Mouse (Mus musculus): ENCODE results near the gene Pafah2. TPM values are rescaled to one million over a fixed set of nuclear protein-coding genes. Genes with fewer than 3 reads are reported as not detected.
A peak's percentile ranks its signal among the peaks of the same experiment; 100 is the strongest.

Pafah2 gene
- polyA plus RNA-seq (2012; rRNA removed), result 96.9 and 102 TPM in 2 replicates

- no peak for TF ChIP-seq POLR2A (IDR thresholded peaks at IDR 0.05; ENCODE audit: low read depth, low read length)
- TF ChIP-seq CTCF (conservative IDR thresholded peaks at IDR 0.05; ENCODE audit: insufficient read depth, insufficient read length, low read depth, low read length), result peak; percentile 99; the same call in 1 of the 2 replicates
- peak within 1 kb of the TSS; percentile 89 for H3K27ac ChIP-seq (ENCODE audit: insufficient read depth, low read depth, low read length)
- no peaks in the 10 kb centered on the region for H3K27me3 ChIP-seq (replicated peaks; ENCODE audit: control insufficient read depth, insufficient read depth, low read length)
- H3K36me3 ChIP-seq (ENCODE audit: control insufficient read depth, insufficient read depth, low read length), result no peaks in the 10 kb centered on the region
- H3K4me1 ChIP-seq (ENCODE audit: control insufficient read depth, insufficient read depth, low read length), result peaks cover 9% of the 10 kb centered on the region
- H3K4me3 ChIP-seq (ENCODE audit: insufficient read depth, low read depth, low read length), result peak within 1 kb of the TSS; percentile 56
- under 1% methylated on average over 31 of the region's 31 CpGs for whole genome bisulfite sequencing
- peak; percentile 99 for DNase-seq
Measured at GRCm38 (mm10) chr4:134395977-134396825, at the start of gene Pafah2. TSS of gene Pafah2 (plus strand) at chr4:134396320.

- no peak overlapping the region for H3K27ac ChIP-seq (ENCODE audit: insufficient read depth, low read depth, low read length)
- peaks cover 12% of the 10 kb centered on the region for H3K4me1 ChIP-seq (ENCODE audit: control insufficient read depth, insufficient read depth, low read length)
- DNase-seq, result peak; percentile 91
- H3K4me3 ChIP-seq (ENCODE audit: insufficient read depth, low read depth, low read length), result no peak overlapping the region
- 46% methylated on average over 11 of the region's 11 CpGs for WGBS
- TF ChIP-seq POLR2A (IDR thresholded peaks at IDR 0.05; ENCODE audit: low read depth, low read length) (no peak), CTCF (conservative IDR thresholded peaks at IDR 0.05; ENCODE audit: insufficient read depth, insufficient read length, low read depth, low read length) (no peak)
- H3K27me3 ChIP-seq (replicated peaks; ENCODE audit: control insufficient read depth, insufficient read depth, low read length), result no peaks in the 10 kb centered on the region
- H3K36me3 ChIP-seq (ENCODE audit: control insufficient read depth, insufficient read depth, low read length), result no peaks in the 10 kb centered on the region
Measured at GRCm38 (mm10) chr4:134348078-134348477, 48.0 kb upstream of the Pafah2 start.

- H3K27ac ChIP-seq (ENCODE audit: insufficient read depth, low read depth, low read length), result no peak overlapping the region
- H3K4me1 ChIP-seq (ENCODE audit: control insufficient read depth, insufficient read depth, low read length), result peaks cover 12% of the 10 kb centered on the region
- no peak for DNase-seq
- no peaks in the 10 kb centered on the region for H3K36me3 ChIP-seq (ENCODE audit: control insufficient read depth, insufficient read depth, low read length)
- H3K4me3 ChIP-seq (ENCODE audit: insufficient read depth, low read depth, low read length), result no peak overlapping the region
- no peak for TF ChIP-seq POLR2A (IDR thresholded peaks at IDR 0.05; ENCODE audit: low read depth, low read length)
- H3K27me3 ChIP-seq (replicated peaks; ENCODE audit: control insufficient read depth, insufficient read depth, low read length), result no peaks in the 10 kb centered on the region
- WGBS, result 72% methylated on average over 5 of the region's 5 CpGs
Measured at GRCm38 (mm10) chr4:134348545-134348944, 47.6 kb upstream of the Pafah2 start.

GRCm38 (mm10) chr4:134349829-134350228 is 46.3 kb upstream of the Pafah2 start:
- WGBS, result 96% methylated on average over 7 of the region's 7 CpGs
- no peak overlapping the region for H3K27ac ChIP-seq (ENCODE audit: insufficient read depth, low read depth, low read length)
- no peaks in the 10 kb centered on the region for H3K27me3 ChIP-seq (replicated peaks; ENCODE audit: control insufficient read depth, insufficient read depth, low read length)

DNA sequence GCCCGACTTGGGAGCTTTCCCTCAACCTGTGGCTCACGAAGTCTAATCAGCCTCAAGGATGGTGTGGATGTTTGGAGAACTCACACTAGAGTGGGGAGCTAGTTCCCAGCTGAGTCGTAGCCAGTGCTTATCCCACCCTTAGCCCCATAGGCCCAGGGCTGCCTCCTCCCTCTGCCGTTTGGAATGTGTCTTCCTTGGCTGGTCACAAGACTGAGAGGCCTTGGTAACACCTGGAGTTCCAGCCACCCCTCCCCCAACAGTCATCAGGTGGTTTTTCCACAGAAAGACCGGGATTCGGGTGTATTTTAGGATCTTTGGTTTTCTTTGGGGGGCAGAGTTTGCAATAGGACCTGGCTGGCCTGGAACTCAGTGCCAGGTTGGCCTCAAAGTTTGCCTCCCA is 45.5 kb upstream of the Pafah2 start:
- no peak for TF ChIP-seq POLR2A (IDR thresholded peaks at IDR 0.05; ENCODE audit: low read depth, low read length)
- no peak for TF ChIP-seq CTCF (conservative IDR thresholded peaks at IDR 0.05; ENCODE audit: insufficient read depth, insufficient read length, low read depth, low read length)
- 80% methylated on average over 6 of the region's 6 CpGs for WGBS
- H3K4me1 ChIP-seq (ENCODE audit: control insufficient read depth, insufficient read depth, low read length), result peaks cover 16% of the 10 kb centered on the region
- no peaks in the 10 kb centered on the region for H3K36me3 ChIP-seq (ENCODE audit: control insufficient read depth, insufficient read depth, low read length)
- no peak overlapping the region for H3K4me3 ChIP-seq (ENCODE audit: insufficient read depth, low read depth, low read length)
- H3K27ac ChIP-seq (ENCODE audit: insufficient read depth, low read depth, low read length), result no peak overlapping the region
- DNase-seq, result no peak
- no peaks in the 10 kb centered on the region for H3K27me3 ChIP-seq (replicated peaks; ENCODE audit: control insufficient read depth, insufficient read depth, low read length)

More at GRCm38 (mm10) chr4:134349829-134350228, 46.3 kb upstream of the Pafah2 start:
- DNase-seq, result no peak
- TF ChIP-seq POLR2A (IDR thresholded peaks at IDR 0.05; ENCODE audit: low read depth, low read length) (no peak), CTCF (conservative IDR thresholded peaks at IDR 0.05; ENCODE audit: insufficient read depth, insufficient read length, low read depth, low read length) (no peak)
- Histone ChIP-seq H3K36me3 (ENCODE audit: control insufficient read depth, insufficient read depth, low read length) (no peaks in the 10 kb centered on the region), H3K4me3 (ENCODE audit: insufficient read depth, low read depth, low read length) (no peak overlapping the region), H3K4me1 (ENCODE audit: control insufficient read depth, insufficient read depth, low read length) (peaks cover 16% of the 10 kb centered on the region)

DNA sequence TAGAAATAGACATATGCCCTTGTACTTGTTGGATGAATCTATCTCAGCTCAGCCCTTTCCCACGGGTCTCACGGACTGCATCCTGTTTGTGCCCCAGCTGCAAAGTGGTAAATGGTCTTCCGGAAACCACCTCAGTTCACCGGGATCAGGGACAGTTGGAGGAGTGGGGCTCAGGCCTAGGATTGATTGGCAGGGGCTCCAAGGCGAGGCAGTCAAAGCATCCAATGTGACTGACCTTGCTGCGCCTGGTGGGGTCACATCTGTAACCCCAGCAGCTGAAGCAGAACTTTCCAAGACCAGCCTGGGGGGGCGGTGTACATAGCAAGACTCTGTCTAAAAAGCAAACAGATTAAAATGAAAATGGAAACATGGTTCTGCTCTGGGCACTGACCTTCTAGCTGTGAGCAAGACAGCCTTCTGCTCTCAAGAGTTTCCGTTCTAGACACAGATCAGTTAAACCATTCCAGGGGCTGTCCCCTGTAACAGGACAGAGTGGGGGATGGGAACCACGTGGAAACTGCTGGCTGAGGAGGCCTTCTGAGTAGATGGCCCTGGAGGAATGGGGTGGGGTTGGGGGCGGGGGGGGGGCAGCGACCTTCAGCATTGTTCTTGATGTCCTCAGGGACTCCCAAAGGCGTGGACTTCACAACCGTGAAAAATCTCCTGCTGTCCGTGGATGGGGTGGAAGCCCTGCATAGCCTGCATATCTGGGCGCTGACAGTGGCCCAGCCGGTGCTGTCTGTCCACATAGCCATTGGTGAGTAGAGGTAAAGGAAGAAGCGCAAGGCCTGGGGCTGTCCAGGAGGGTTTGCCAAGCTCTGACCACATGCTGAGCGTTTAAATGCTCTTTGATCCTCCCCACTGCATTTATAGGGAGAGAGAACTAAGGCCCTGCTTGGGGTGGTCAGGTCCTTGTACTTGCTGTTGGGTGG is 44.5 kb upstream of the Pafah2 start:
- peak; percentile 46 for DNase-seq
- Histone ChIP-seq H3K36me3 (ENCODE audit: control insufficient read depth, insufficient read depth, low read length) (no peaks in the 10 kb centered on the region), H3K27me3 (replicated peaks; ENCODE audit: control insufficient read depth, insufficient read depth, low read length) (no peaks in the 10 kb centered on the region), H3K4me1 (ENCODE audit: control insufficient read depth, insufficient read depth, low read length) (peaks cover 23% of the 10 kb centered on the region), H3K4me3 (ENCODE audit: insufficient read depth, low read depth, low read length) (no peak overlapping the region), H3K27ac (ENCODE audit: insufficient read depth, low read depth, low read length) (0 out of 2 replicates have a peak overlapping the region, but pooled peaks have one; percentile 6)
- WGBS, result 38% methylated on average over 18 of the region's 18 CpGs
- TF ChIP-seq POLR2A (IDR thresholded peaks at IDR 0.05; ENCODE audit: low read depth, low read length) (no peak), CTCF (conservative IDR thresholded peaks at IDR 0.05; ENCODE audit: insufficient read depth, insufficient read length, low read depth, low read length) (no peak)

All from kidney, adult 2 months (tissue).